Mouse (Mus musculus) Patski (cell line): ENCODE measurements around the gene Fastkd3. TPM values are rescaled to one million over a fixed set of nuclear protein-coding genes. Genes with fewer than 3 reads are reported as not detected.
"Not testable (repeated sequence)": the region's sequence is repeated elsewhere in the genome, so short reads cannot be mapped to it uniquely, and the experiment has no call there.

ENCODE experiments used
- ATAC-seq: fragments of 100-300 bp; one replicate; pipeline ENCODE4 v1.8.0; 2021
- CTCF ChIA-PET: fragments of 350-600 bp; sonication (Branson Sonifier 250); formaldehyde crosslinking; loops from one replicate; lab custom pipeline; 2022; ENCODE audit warnings: inconsistent platforms; lab: Charles Lee
- POLR2A ChIA-PET: fragments of 350-600 bp; sonication (Branson Sonifier 250); formaldehyde crosslinking; loops from one replicate; lab custom pipeline; 2022; ENCODE audit warnings: antibody characterized with exemption, inconsistent platforms; lab: Charles Lee
- DNase-seq: peaks from one replicate; pipeline ENCODE4 v3.0.0-alpha.2; 2011; ENCODE audit warnings: low read depth, low spot score
- H3K27me3 ChIP-seq: fragments of 371-371 bp; one replicate; pipeline ENCODE4 v1.5.1; 2021
- CTCF ChIP-seq: fragments of 100-300 bp; IDR thresholded peaks from one replicate; pipeline ENCODE4 v1.5.1; 2021
- in situ Hi-C: fragments of 300-500 bp; cut with MboI; formaldehyde crosslinking; loops from 3 replicates; pipeline ENCODE4 v1.11.1; 2018; ENCODE audit warnings: low pct_unique_long_range_greater_than_20kb, mixed read lengths
- polyA plus RNA-seq: library from polyadenylated mRNA; unstranded; gene quantifications from one replicate; pipeline ENCODE4 v1.2.3, GENCODE M21; 2021

Fastkd3 gene
- 16.7 TPM for polyA plus RNA-seq

GRCm38 (mm10) chr13:68581747-68582516 is at the start of gene Fastkd3, which contains the start of gene Mtrr:
Gene Fastkd3, plus strand, starts transcription at chr13:68582234.
Gene Mtrr, minus strand, starts transcription at chr13:68582149.
- no peaks in the 10 kb centered on the region for H3K27me3 ChIP-seq
- DNase-seq (peak; percentile 84), ATAC-seq (peak; percentile 97)
- in situ Hi-C loops = loop anchor here (10.0 to 25.0 kb wide), 2 partner anchors 883 to 1670 kb away; partner anchors contain the start of gene Gm10767
- CTCF ChIA-PET = no interaction called here
- TF ChIP-seq CTCF = no peak
- POLR2A ChIA-PET = interaction anchor here (1.0 kb wide), 1 partner anchor 10 kb away, joined by 3 read pairs; no protein-coding TSS in a partner anchor

- in situ Hi-C loops = loop anchor here (25.0 kb wide), 2 partner anchors 716 to 816 kb away; partner anchors contain the start of genes Gm10037 and Zfp65
- H3K27me3 ChIP-seq, DNase-seq, POLR2A ChIA-PET: not testable (repeated sequence)
- TF ChIP-seq CTCF = peak; percentile 32
- peak; percentile 62 for ATAC-seq
- CTCF ChIA-PET = interaction anchor here (1.2 kb wide), 1 partner anchor 16 kb away, joined by 3 read pairs; no protein-coding TSS in a partner anchor
These were observed 28.6 kb upstream of the Fastkd3 start for GRCm38 (mm10) chr13:68553391-68553790.

GRCm38 (mm10) chr13:68568110-68568509 is 13.9 kb upstream of the Fastkd3 start:
- DNase-seq (no peak), ATAC-seq (no peak)
- ChIA-PET CTCF (no interaction called here), POLR2A (no interaction called here)
- no peak for TF ChIP-seq CTCF
- in situ Hi-C loops = loop anchor here (25.0 kb wide), 2 partner anchors 731 to 831 kb away; partner anchors contain the start of genes Gm10037 and Zfp65
- H3K27me3 ChIP-seq = no peaks in the 10 kb centered on the region

- H3K27me3 ChIP-seq = no peaks in the 10 kb centered on the region
- no peak for TF ChIP-seq CTCF
- ATAC-seq (peak; percentile 78), DNase-seq (no peak)
- CTCF ChIA-PET = interaction anchor here (1.1 to 1.7 kb wide), 4 partner anchors 10 to 25 kb away, joined by 4 to 8 read pairs (median 6); no protein-coding TSS in a partner anchor
- in situ Hi-C loops = loop anchor here (25.0 kb wide), 2 partner anchors 731 to 831 kb away; partner anchors contain the start of genes Gm10037 and Zfp65
- POLR2A ChIA-PET = no interaction called here
These were observed 13.5 kb upstream of the Fastkd3 start for GRCm38 (mm10) chr13:68568548-68568947.

- in situ Hi-C loops = loop anchor here (25.0 kb wide), 2 partner anchors 732 to 832 kb away; partner anchors contain the start of genes Gm10037 and Zfp65
- CTCF ChIA-PET = interaction anchor here (0.9 to 1.7 kb wide), 8 partner anchors 8 to 463 kb away, joined by 3 to 8 read pairs (median 4); no protein-coding TSS in a partner anchor
- H3K27me3 ChIP-seq = no peaks in the 10 kb centered on the region
These were observed 12.3 kb upstream of the Fastkd3 start for GRCm38 (mm10) chr13:68569589-68570336.

GRCm38 (mm10) chr13:68572247-68572646 is 9.8 kb upstream of the Fastkd3 start:
- ChIA-PET CTCF (no interaction called here), POLR2A (interaction anchor here (1.2 kb wide), 1 partner anchor 10 kb away, joined by 3 read pairs; the partner anchor contains the start of genes Fastkd3 and Mtrr)
- DNase-seq (no peak), ATAC-seq (no peak)
- TF ChIP-seq CTCF = no peak
- H3K27me3 ChIP-seq = no peaks in the 10 kb centered on the region
- in situ Hi-C loops = loop anchor here (25.0 kb wide), 2 partner anchors 735 to 835 kb away; partner anchors contain the start of genes Gm10037 and Zfp65

More at GRCm38 (mm10) chr13:68569589-68570336, 12.3 kb upstream of the Fastkd3 start:
- DNase-seq = no peak
- POLR2A ChIA-PET = no interaction called here
- TF ChIP-seq CTCF = peak; percentile 88
- peak; percentile 67 for ATAC-seq

GRCm38 (mm10) chr13:68572966-68573913 is 8.8 kb upstream of the Fastkd3 start:
- ChIA-PET POLR2A (no interaction called here), CTCF (no interaction called here)
- in situ Hi-C loops = loop anchor here (25.0 kb wide), 2 partner anchors 736 to 836 kb away; partner anchors contain the start of genes Gm10037 and Zfp65
- DNase-seq = no peak
- TF ChIP-seq CTCF = no peak
- no peak for ATAC-seq
- H3K27me3 ChIP-seq = no peaks in the 10 kb centered on the region

- ChIA-PET POLR2A (no interaction called here), CTCF (no interaction called here)
- no peak for DNase-seq
- no peak for TF ChIP-seq CTCF
- in situ Hi-C loops = loop anchor here (25.0 kb wide), 2 partner anchors 737 to 837 kb away; partner anchors contain the start of genes Gm10037 and Zfp65
- H3K27me3 ChIP-seq = no peaks in the 10 kb centered on the region
- no peak for ATAC-seq
These were observed 7.6 kb upstream of the Fastkd3 start for GRCm38 (mm10) chr13:68574398-68574797.

GRCm38 (mm10) chr13:68577945-68578344 is 4.1 kb upstream of the Fastkd3 start:
- no peaks in the 10 kb centered on the region for H3K27me3 ChIP-seq
- ATAC-seq = no peak
- TF ChIP-seq CTCF = no peak
- no peak for DNase-seq
- in situ Hi-C loops = loop anchor here (25.0 kb wide), 1 partner anchor 1666 kb away; the partner anchor contains the start of gene Gm10767
- ChIA-PET CTCF (interaction anchor here (1.9 to 2.6 kb wide), 2 partner anchors 9 to 12 kb away, joined by 6 to 8 read pairs; no protein-coding TSS in a partner anchor), POLR2A (no interaction called here)
